Mouse (Mus musculus): ENCODE measurements around the gene Cradd. TPM values are rescaled to one million over a fixed set of nuclear protein-coding genes. Genes with fewer than 3 reads are reported as not detected.

The Cradd gene
- polyA plus RNA-seq, 1 experiment: 9.5 TPM

- Histone ChIP-seq H3K4me2 (ENCODE audit: low read depth) (no peak overlapping the region), H3ac (ENCODE audit: control insufficient read depth, insufficient read length) (no peak overlapping the region), H3K4me3 (no peak overlapping the region), H3K36me3 (ENCODE audit: control insufficient read depth, insufficient read depth) (no peaks in the 10 kb centered on the region), H3K27me3 (ENCODE audit: control insufficient read depth, insufficient read depth, insufficient read length) (no peaks in the 10 kb centered on the region), H3K79me2 (ENCODE audit: control insufficient read depth, insufficient read depth) (no peaks in the 10 kb centered on the region)
- TF ChIP-seq CEBPB (IDR thresholded peaks at IDR 0.05; ENCODE audit: insufficient read depth, poor library complexity, severe bottlenecking) (no peak), POLR2A (IDR thresholded peaks at IDR 0.05; ENCODE audit: insufficient read length, low read depth) (no peak), POLR2AphosphoS2 (IDR thresholded peaks at IDR 0.05; ENCODE audit: insufficient read length, low read depth) (no peak), SRF (IDR thresholded peaks at IDR 0.05; ENCODE audit: control insufficient read depth, insufficient read length, low read depth) (no peak), MYOD1 (IDR thresholded peaks at IDR 0.05; ENCODE audit: control insufficient read depth in 1 of 3, insufficient read length in 2 of 3, low read depth in 2 of 3) (no peak), REST (IDR thresholded peaks at IDR 0.05; ENCODE audit: insufficient read depth, insufficient read length) (no peak), TCF12 (IDR thresholded peaks at IDR 0.05; ENCODE audit: insufficient read depth, poor library complexity, severe bottlenecking) (no peak), MYOG (IDR thresholded peaks at IDR 0.05; ENCODE audit: control insufficient read depth in 1 of 3, insufficient read depth in 1 of 3, insufficient read length in 2 of 3, low read depth in 2 of 3) (no peak), MAX (IDR thresholded peaks at IDR 0.05; ENCODE audit: low read depth) (no peak), E2F4 (IDR thresholded peaks at IDR 0.05; ENCODE audit: insufficient read depth) (no peak), USF1 (IDR thresholded peaks at IDR 0.05; ENCODE audit: low read depth) (no peak), TCF3 (IDR thresholded peaks at IDR 0.05; ENCODE audit: insufficient read length, low read depth) (no peak)
Measured at GRCm38 (mm10) chr10:95218683-95219060, 105.3 kb downstream of the Cradd start.

GRCm38 (mm10) chr10:95217956-95218682 lies 105.8 kb downstream of the Cradd start:
- no peaks in the 10 kb centered on the region for H3K79me2 ChIP-seq (ENCODE audit: control insufficient read depth, insufficient read depth)

GRCm38 (mm10) chr10:95215324-95215723 lies 108.6 kb downstream of the Cradd start:
- no peak for TF ChIP-seq CEBPB (IDR thresholded peaks at IDR 0.05; ENCODE audit: insufficient read depth, poor library complexity, severe bottlenecking)
- TF ChIP-seq MYOG (IDR thresholded peaks at IDR 0.05; ENCODE audit: control insufficient read depth in 1 of 3, insufficient read depth in 1 of 3, insufficient read length in 2 of 3, low read depth in 2 of 3): no peak
- no peak for TF ChIP-seq MYOD1 (IDR thresholded peaks at IDR 0.05; ENCODE audit: control insufficient read depth in 1 of 3, insufficient read length in 2 of 3, low read depth in 2 of 3)
- no peak for TF ChIP-seq SRF (IDR thresholded peaks at IDR 0.05; ENCODE audit: control insufficient read depth, insufficient read length, low read depth)
- no peak for TF ChIP-seq POLR2A (IDR thresholded peaks at IDR 0.05; ENCODE audit: insufficient read length, low read depth)
- no peak for TF ChIP-seq TCF3 (IDR thresholded peaks at IDR 0.05; ENCODE audit: insufficient read length, low read depth)
- no peak for TF ChIP-seq E2F4 (IDR thresholded peaks at IDR 0.05; ENCODE audit: insufficient read depth)
- no peak for TF ChIP-seq USF1 (IDR thresholded peaks at IDR 0.05; ENCODE audit: low read depth)
- no peak for TF ChIP-seq MAX (IDR thresholded peaks at IDR 0.05; ENCODE audit: low read depth)
- no peak for TF ChIP-seq REST (IDR thresholded peaks at IDR 0.05; ENCODE audit: insufficient read depth, insufficient read length)
- TF ChIP-seq POLR2AphosphoS2 (IDR thresholded peaks at IDR 0.05; ENCODE audit: insufficient read length, low read depth): no peak
- no peak for TF ChIP-seq TCF12 (IDR thresholded peaks at IDR 0.05; ENCODE audit: insufficient read depth, poor library complexity, severe bottlenecking)
- no peaks in the 10 kb centered on the region for H3K36me3 ChIP-seq (ENCODE audit: control insufficient read depth, insufficient read depth)
- H3K4me2 ChIP-seq (ENCODE audit: low read depth): no peak overlapping the region
- no peaks in the 10 kb centered on the region for H3K27me3 ChIP-seq (ENCODE audit: control insufficient read depth, insufficient read depth, insufficient read length)
- no peak overlapping the region for H3ac ChIP-seq (ENCODE audit: control insufficient read depth, insufficient read length)
- H3K79me2 ChIP-seq (ENCODE audit: control insufficient read depth, insufficient read depth): no peaks in the 10 kb centered on the region
- H3K4me3 ChIP-seq: no peak overlapping the region

More at GRCm38 (mm10) chr10:95217956-95218682, 105.8 kb downstream of the Cradd start:
- H3K27me3 ChIP-seq (ENCODE audit: control insufficient read depth, insufficient read depth, insufficient read length): no peaks in the 10 kb centered on the region
- H3ac ChIP-seq (ENCODE audit: control insufficient read depth, insufficient read length): no peak overlapping the region
- H3K4me2 ChIP-seq (ENCODE audit: low read depth): no peak overlapping the region
- no peaks in the 10 kb centered on the region for H3K36me3 ChIP-seq (ENCODE audit: control insufficient read depth, insufficient read depth)
- H3K4me3 ChIP-seq: no peak overlapping the region
- no peak for TF ChIP-seq E2F4 (IDR thresholded peaks at IDR 0.05; ENCODE audit: insufficient read depth)
- no peak for TF ChIP-seq TCF12 (IDR thresholded peaks at IDR 0.05; ENCODE audit: insufficient read depth, poor library complexity, severe bottlenecking)
- no peak for TF ChIP-seq SRF (IDR thresholded peaks at IDR 0.05; ENCODE audit: control insufficient read depth, insufficient read length, low read depth)
- TF ChIP-seq USF1 (IDR thresholded peaks at IDR 0.05; ENCODE audit: low read depth): no peak
- no peak for TF ChIP-seq MYOD1 (IDR thresholded peaks at IDR 0.05; ENCODE audit: control insufficient read depth in 1 of 3, insufficient read length in 2 of 3, low read depth in 2 of 3)
- TF ChIP-seq MAX (IDR thresholded peaks at IDR 0.05; ENCODE audit: low read depth): no peak
- TF ChIP-seq POLR2A (IDR thresholded peaks at IDR 0.05; ENCODE audit: insufficient read length, low read depth): no peak

GRCm38 (mm10) chr10:95213820-95214219 lies 110.1 kb downstream of the Cradd start:
- H3K4me2 ChIP-seq (ENCODE audit: low read depth): no peak overlapping the region
- no peaks in the 10 kb centered on the region for H3K27me3 ChIP-seq (ENCODE audit: control insufficient read depth, insufficient read depth, insufficient read length)
- H3ac ChIP-seq (ENCODE audit: control insufficient read depth, insufficient read length): no peak overlapping the region
- no peaks in the 10 kb centered on the region for H3K79me2 ChIP-seq (ENCODE audit: control insufficient read depth, insufficient read depth)
- H3K36me3 ChIP-seq (ENCODE audit: control insufficient read depth, insufficient read depth): no peaks in the 10 kb centered on the region
- TF ChIP-seq USF1 (IDR thresholded peaks at IDR 0.05; ENCODE audit: low read depth) (no peak), REST (IDR thresholded peaks at IDR 0.05; ENCODE audit: insufficient read depth, insufficient read length) (no peak), MYOD1 (IDR thresholded peaks at IDR 0.05; ENCODE audit: control insufficient read depth in 1 of 3, insufficient read length in 2 of 3, low read depth in 2 of 3) (no peak), TCF12 (IDR thresholded peaks at IDR 0.05; ENCODE audit: insufficient read depth, poor library complexity, severe bottlenecking) (no peak), MYOG (IDR thresholded peaks at IDR 0.05; ENCODE audit: control insufficient read depth in 1 of 3, insufficient read depth in 1 of 3, insufficient read length in 2 of 3, low read depth in 2 of 3) (no peak), SRF (IDR thresholded peaks at IDR 0.05; ENCODE audit: control insufficient read depth, insufficient read length, low read depth) (no peak), MAX (IDR thresholded peaks at IDR 0.05; ENCODE audit: low read depth) (no peak), E2F4 (IDR thresholded peaks at IDR 0.05; ENCODE audit: insufficient read depth) (no peak), POLR2AphosphoS2 (IDR thresholded peaks at IDR 0.05; ENCODE audit: insufficient read length, low read depth) (no peak), TCF3 (IDR thresholded peaks at IDR 0.05; ENCODE audit: insufficient read length, low read depth) (no peak), POLR2A (IDR thresholded peaks at IDR 0.05; ENCODE audit: insufficient read length, low read depth) (no peak), CEBPB (IDR thresholded peaks at IDR 0.05; ENCODE audit: insufficient read depth, poor library complexity, severe bottlenecking) (no peak)
- H3K4me3 ChIP-seq: no peak overlapping the region
